Mouse (Mus musculus) cerebellum, adult 2 months (tissue): ENCODE measurements at regions not wholly inside any gene's neighbourhood (a gene's known extent, or its start where the extent isn't known, plus 50 kb on each side); places are given as distances from the start of the nearest gene placed in this dataset.

Experiments
- CTCF ChIP-seq: fragments of 200-500 bp; IDR thresholded peaks from 2 replicates; pipeline ENCODE4 v1.5.1; 2011; ENCODE audit warnings: low read depth, mild to moderate bottlenecking, control low read depth, low read length, moderate library complexity, borderline replicate concordance; ENCODE audit not compliant: insufficient read depth
- POLR2A ChIP-seq: fragments of 200-500 bp; IDR thresholded peaks from 2 replicates; pipeline ENCODE4 v1.6.1; 2011; ENCODE audit warnings: low read length, control low read depth, borderline replicate concordance; ENCODE audit not compliant: insufficient read depth

- no peak for TF ChIP-seq CTCF
- TF ChIP-seq POLR2A: no peak
Observed at GRCm38 (mm10) chr14:73947316-73947715, 286.3 kb downstream of the Gm21750 start.
